Mouse (Mus musculus) lung, embryonic 14.5 days (tissue): ENCODE data around the gene Ntrk3. TPM values are rescaled to one million over a fixed set of nuclear protein-coding genes. Genes with fewer than 3 reads are reported as not detected.

Experiments
- ATAC-seq: fragments of 200-750 bp; cut with Nextera tagmentation; 2 replicates; pipeline ENCODE4 v1.8.0; 2017; ENCODE audit warnings: mild to moderate bottlenecking, moderate TSS enrichment, moderate library complexity; ENCODE audit not compliant: insufficient read depth
- DNase-seq: peaks from one replicate; pipeline ENCODE4 v3.0.0-alpha.2; 2015
- H3K27ac ChIP-seq: fragments of 300-500 bp; sonication (generic); 2 replicates; pipeline ENCODE4 v1.5.1; 2014; ENCODE audit warnings: low read depth, mild to moderate bottlenecking, moderate library complexity
- H3K27me3 ChIP-seq: fragments of 300-500 bp; sonication (generic); 2 replicates; pipeline ENCODE4 v1.6.1; 2014; ENCODE audit warnings: low read length, control low read depth; ENCODE audit not compliant: insufficient read depth
- H3K36me3 ChIP-seq: fragments of 300-500 bp; sonication (generic); 2 replicates; pipeline ENCODE4 v1.6.1; 2014; ENCODE audit warnings: control low read depth; ENCODE audit not compliant: insufficient read depth
- H3K4me1 ChIP-seq: fragments of 300-500 bp; sonication (generic); 2 replicates; pipeline ENCODE4 v1.6.1; 2014; ENCODE audit warnings: antibody characterized with exemption, control low read depth; ENCODE audit not compliant: insufficient read depth
- H3K4me2 ChIP-seq: fragments of 300-500 bp; sonication (generic); 2 replicates; pipeline ENCODE4 v1.6.1; 2014; ENCODE audit warnings: mild to moderate bottlenecking
- H3K4me3 ChIP-seq: fragments of 300-500 bp; sonication (generic); 2 replicates; pipeline ENCODE4 v1.5.1; 2014; ENCODE audit warnings: low read depth, low read length
- H3K9ac ChIP-seq: fragments of 300-500 bp; sonication (generic); 2 replicates; pipeline ENCODE4 v1.6.1; 2014
- H3K9me3 ChIP-seq: fragments of 300-500 bp; sonication (generic); 2 replicates; pipeline ENCODE4 v1.6.1; 2016; ENCODE audit warnings: low read depth, low read length, control low read depth
- CTCF ChIP-seq: IDR thresholded peaks from 2 replicates; pipeline ENCODE4 v1.5.1; 2016; ENCODE audit warnings: antibody characterized with exemption, low read depth
- WGBS: fragments of 180-500 bp; shearing (Covaris S2); extraction: QIAGEN DNeasy Blood & Tissue Kit; methylation state at CpG from one replicate; pipeline ENCODE4 v1.1.7; 2014; 5-methylcytosine and 5-hydroxymethylcytosine counted together
- polyA plus RNA-seq: library from polyadenylated mRNA; unstranded; fragments of >200 nt; fragmentation: Nextera tagmentation; extraction: Ambion mirVana; gene quantifications from 2 replicates; pipeline ENCODE4 v1.2.1, GENCODE M21; 2014

The Ntrk3 gene
- polyA plus RNA-seq, 1 experiment from 2014 or later: 0.36 TPM

DNA sequence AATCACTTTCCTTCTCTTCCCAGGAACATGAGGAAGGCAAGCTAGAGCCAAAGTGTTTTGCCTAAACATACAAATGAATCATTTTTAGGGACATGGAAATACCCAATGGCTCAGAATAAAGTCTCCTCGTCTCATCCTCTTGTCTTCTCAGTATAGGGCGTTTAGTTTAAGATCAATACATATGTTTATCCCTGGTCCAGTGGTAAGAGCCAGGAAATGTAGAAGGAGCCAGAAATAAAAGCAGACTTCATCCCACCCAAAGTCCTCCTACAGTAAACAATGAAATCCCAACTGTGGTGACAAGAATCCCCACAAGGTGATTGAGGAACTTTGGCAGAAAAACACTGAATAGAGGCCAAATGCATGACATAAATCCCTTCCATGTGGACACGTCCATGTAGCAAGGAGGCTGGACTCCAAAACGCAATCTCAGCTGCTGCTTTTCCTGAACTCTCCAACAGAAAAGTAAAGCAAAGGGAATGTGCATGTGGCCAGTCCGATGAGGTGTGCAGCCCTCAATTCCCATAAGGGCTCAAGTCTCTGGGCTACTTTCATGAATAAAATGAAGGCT, 473.3 kb downstream of the Ntrk3 start:
- Histone ChIP-seq H3K4me3 (no peak overlapping the region), H3K4me1 (no peaks in the 10 kb centered on the region; the same call in 1 of the 2 replicates), H3K36me3 (no peaks in the 10 kb centered on the region), H3K4me2 (no peak overlapping the region), H3K9ac (no peak overlapping the region), H3K27me3 (no peaks in the 10 kb centered on the region), H3K27ac (no peak overlapping the region), H3K9me3 (no peaks in the 10 kb centered on the region)
- ATAC-seq (peak; percentile 72; the same call in 1 of the 2 replicates), DNase-seq (peak; percentile 86)
- 36% methylated on average over 5 of the region's 5 CpGs for WGBS
- 0 out of 2 replicates have a peak, but pooled peaks have one; percentile 6 for TF ChIP-seq CTCF

DNA sequence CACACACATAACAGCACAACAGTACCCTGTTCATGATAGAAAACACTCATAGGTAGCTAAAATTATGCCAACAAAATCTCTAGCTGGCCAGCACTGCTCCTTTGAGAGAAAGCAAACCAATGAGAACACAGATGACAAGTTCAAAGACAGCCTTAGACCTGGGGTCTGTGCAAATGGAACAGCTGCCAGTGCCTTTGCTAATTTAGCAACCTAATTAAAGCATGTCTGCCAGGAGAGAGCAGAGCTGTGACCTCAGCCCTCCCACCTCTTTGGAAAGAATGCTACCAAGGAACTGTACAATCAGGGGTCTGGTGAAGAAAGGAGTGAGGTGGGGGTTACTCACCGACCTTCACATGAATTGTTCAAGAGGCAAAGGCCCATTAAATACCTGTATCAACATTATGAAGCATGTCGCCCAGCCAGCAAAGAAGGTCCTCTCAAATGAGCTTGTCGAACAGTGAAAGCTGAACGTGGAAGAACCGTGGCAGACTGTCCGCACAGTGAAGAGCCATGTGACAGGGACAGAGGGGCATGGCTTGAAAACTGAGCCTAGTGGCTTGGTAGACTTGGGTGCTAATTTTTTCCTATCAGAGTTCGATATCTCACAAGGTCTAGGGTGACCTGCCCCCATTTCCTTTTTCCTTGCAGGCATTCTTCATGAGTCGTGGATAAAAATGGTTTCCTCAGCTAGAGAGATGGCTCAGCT, 476.2 kb downstream of the Ntrk3 start:
- H3K4me1 ChIP-seq: peaks cover 5% of the 10 kb centered on the region; the same call in 1 of the 2 replicates
- no peak overlapping the region for H3K9ac ChIP-seq
- no peak overlapping the region for H3K4me2 ChIP-seq
- H3K4me3 ChIP-seq: no peak overlapping the region
- H3K36me3 ChIP-seq: no peaks in the 10 kb centered on the region
- ATAC-seq (no peak), DNase-seq (no peak)
- no peak for TF ChIP-seq CTCF
- H3K27me3 ChIP-seq: no peaks in the 10 kb centered on the region
- no peak overlapping the region for H3K27ac ChIP-seq
- WGBS: 83% methylated on average over 8 of the region's 8 CpGs
- no peaks in the 10 kb centered on the region for H3K9me3 ChIP-seq

DNA sequence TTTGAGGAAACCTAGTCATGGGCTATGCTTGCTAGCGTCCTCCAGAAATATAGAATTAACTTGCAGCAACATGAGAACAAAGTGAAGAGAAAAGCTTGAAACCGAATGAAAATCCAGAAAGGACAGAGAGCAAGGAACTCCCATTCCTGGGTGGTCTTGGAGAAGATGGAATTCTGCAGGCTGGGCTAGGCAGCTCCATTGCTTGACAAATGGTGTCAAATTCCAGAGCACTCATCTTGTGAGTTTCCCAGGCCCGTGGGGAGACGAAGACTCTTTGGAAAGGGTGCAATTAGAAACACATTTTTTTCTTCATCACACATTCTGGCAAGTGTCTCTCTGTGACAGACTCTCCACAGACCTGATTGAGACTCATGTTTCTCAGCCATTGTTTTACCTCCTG, 479.7 kb downstream of the Ntrk3 start:
- WGBS: 14% methylated on average over 4 of the region's 4 CpGs
- Histone ChIP-seq H3K4me1 (0 out of 2 replicates have a peak, but pooled peaks cover 5% of the 10 kb centered on the region), H3K9ac (no peak overlapping the region), H3K9me3 (no peaks in the 10 kb centered on the region), H3K36me3 (no peaks in the 10 kb centered on the region), H3K4me2 (no peak overlapping the region), H3K27ac (no peak overlapping the region), H3K27me3 (no peaks in the 10 kb centered on the region), H3K4me3 (no peak overlapping the region)
- TF ChIP-seq CTCF: no peak
- ATAC-seq (no peak), DNase-seq (peak; percentile 63)

DNA sequence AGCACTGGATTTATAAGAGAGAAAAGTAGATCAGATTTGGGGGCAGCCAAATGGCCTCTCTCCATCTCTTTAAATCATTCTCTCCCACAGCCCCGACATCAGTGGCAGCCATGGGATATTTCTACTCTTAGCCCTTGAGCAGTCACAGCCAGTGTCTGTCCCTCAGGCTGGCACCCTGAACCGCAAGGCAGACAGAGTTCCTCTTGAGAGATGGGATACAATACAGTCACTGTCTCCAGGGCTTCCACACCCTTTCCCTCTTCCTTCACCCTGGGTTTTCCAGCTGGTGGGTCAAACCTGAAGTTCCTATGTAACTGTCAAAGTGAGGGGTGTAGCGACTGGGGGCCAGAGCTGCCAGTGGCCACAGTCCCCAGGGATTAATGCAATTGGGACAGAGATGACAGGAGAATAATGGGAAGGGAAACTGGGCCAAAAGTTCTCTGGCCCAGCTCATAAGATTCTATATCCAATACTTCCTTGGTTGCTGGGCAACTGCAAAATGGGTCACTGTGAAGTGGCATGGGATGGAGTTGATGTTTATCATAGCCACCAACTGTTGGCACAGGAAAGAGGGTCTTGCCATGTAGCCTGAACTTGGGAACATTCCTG, 483.9 kb downstream of the Ntrk3 start:
- H3K9ac ChIP-seq: no peak overlapping the region
- ATAC-seq (no peak), DNase-seq (no peak)
- no peaks in the 10 kb centered on the region for H3K27me3 ChIP-seq
- 0 out of 2 replicates have a peak, but pooled peaks cover 5% of the 10 kb centered on the region for H3K4me1 ChIP-seq
- H3K36me3 ChIP-seq: no peaks in the 10 kb centered on the region
- 67% methylated on average over 3 of the region's 3 CpGs for WGBS
- no peak overlapping the region for H3K27ac ChIP-seq
- no peaks in the 10 kb centered on the region for H3K9me3 ChIP-seq
- TF ChIP-seq CTCF: no peak
- H3K4me3 ChIP-seq: no peak overlapping the region
- H3K4me2 ChIP-seq: no peak overlapping the region

DNA sequence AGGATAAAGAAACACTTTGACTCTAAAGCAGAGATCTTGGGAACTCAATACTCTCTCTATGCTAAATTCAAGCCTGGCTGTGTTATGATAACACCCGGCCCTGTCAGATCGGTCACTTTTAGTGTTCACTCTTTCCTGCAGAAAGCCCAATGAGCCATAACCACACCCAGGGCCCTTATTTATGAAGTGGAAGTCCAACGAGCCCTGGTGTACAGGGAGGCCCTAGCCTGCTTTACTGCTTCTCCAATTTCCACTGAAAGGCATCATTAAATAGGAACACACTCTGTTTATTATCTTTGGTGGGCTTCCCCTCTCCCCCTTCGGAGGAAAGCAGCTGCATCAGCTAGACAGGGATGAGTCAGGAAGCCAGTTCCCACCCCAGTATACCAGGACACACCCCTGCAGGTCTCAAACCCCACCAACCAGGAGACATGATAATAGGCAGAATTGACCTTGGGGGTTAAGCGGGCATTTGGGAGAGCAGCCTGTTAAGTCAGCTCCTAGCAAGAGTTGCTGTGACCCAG, 489.6 kb downstream of the Ntrk3 start:
- ATAC-seq (no peak), DNase-seq (no peak)
- no peaks in the 10 kb centered on the region for H3K4me1 ChIP-seq
- H3K27ac ChIP-seq: no peak overlapping the region
- H3K9ac ChIP-seq: no peak overlapping the region
- H3K4me3 ChIP-seq: no peak overlapping the region
- no peak overlapping the region for H3K4me2 ChIP-seq
- no peak for TF ChIP-seq CTCF
- WGBS: 36% methylated on average over 5 of the region's 5 CpGs
- H3K9me3 ChIP-seq: no peaks in the 10 kb centered on the region
- H3K36me3 ChIP-seq: no peaks in the 10 kb centered on the region
- H3K27me3 ChIP-seq: no peaks in the 10 kb centered on the region

DNA sequence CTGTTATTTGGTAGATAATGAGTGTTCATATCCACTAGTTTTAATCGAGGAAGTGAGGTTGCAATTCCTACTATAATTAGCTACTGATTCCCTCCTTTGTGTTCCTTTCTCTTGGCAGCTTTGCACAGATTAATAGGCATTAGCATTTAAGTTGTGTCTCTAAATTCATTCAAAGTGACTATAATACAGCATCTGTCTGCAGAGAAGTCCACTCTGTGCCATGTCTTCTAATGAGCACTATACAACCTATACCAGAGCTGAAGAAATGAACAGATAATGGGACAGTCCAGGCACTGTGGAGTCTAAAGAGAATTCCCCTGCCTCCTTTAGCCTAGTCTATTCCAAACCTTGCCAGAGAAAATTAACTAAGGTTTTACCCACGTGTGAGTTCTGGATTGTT, 498.8 kb downstream of the Ntrk3 start:
- WGBS: 56% methylated on average over 2 of the region's 2 CpGs
- no peak overlapping the region for H3K27ac ChIP-seq
- no peaks in the 10 kb centered on the region for H3K9me3 ChIP-seq
- ATAC-seq (no peak), DNase-seq (no peak)
- no peak overlapping the region for H3K4me2 ChIP-seq
- no peak overlapping the region for H3K4me3 ChIP-seq
- H3K9ac ChIP-seq: no peak overlapping the region
- TF ChIP-seq CTCF: no peak
- no peaks in the 10 kb centered on the region for H3K27me3 ChIP-seq
- no peaks in the 10 kb centered on the region for H3K4me1 ChIP-seq
- no peaks in the 10 kb centered on the region for H3K36me3 ChIP-seq

DNA sequence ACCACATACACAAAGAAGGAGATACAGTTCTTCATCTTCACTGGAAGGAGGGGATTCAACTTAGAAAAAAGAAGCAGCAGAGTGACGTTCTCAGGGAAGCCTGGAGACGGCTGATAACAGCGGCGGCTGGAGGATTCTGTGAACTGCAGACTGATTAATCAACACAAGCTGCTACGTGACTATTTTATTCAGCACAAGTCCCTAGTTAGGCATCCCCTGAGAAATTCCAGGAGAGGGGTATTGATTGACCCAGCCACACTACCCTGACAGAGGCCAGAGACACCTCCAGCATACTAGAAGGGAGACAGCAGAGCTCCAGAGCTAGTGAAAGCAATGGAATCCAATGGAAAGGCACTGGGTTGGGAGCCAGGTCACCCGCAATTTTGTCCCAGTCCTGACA, 516.1 kb downstream of the Ntrk3 start:
- Histone ChIP-seq H3K27ac (no peak overlapping the region), H3K27me3 (no peaks in the 10 kb centered on the region), H3K4me1 (peaks cover 2% of the 10 kb centered on the region; the same call in 1 of the 2 replicates), H3K9ac (no peak overlapping the region), H3K9me3 (no peaks in the 10 kb centered on the region), H3K36me3 (no peaks in the 10 kb centered on the region), H3K4me3 (no peak overlapping the region), H3K4me2 (no peak overlapping the region)
- WGBS: 21% methylated on average over 6 of the region's 6 CpGs
- TF ChIP-seq CTCF: no peak
- no peak for ATAC-seq
- DNase-seq: no peak
